25 mouse cellular contexts compared by ENCODE assay signal in the genomic region with DNA sequence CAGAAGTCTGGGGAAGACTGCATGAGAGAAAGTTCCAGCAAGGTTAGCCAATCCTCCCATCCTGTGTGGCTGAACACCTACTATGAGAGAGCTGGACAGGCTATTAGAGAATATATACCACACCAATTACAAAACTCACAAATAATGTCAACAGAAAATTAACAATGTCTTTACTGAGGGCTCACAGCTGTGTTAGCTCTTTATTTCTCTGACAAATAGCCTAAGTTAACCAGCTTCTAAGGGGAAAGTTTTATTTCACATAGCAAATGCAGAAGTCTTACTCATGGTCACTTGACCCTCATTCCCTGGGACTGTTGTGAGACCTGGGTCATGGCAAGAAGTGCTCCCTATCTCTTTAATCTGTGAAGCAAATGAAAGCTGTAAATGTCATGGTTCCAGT.
DNase-seq lines count a peak whose midpoint lies in the region; ATAC-seq and TF ChIP-seq lines count a peak whose summit lies in the region.
"Had no signal": no experiment of that assay in that cellular context is flagged by ENCODE, and none has a peak within 500 bp of the region (broad histone marks: within the 10 kb centered on the region; RNA-seq: fewer than 3 reads in every experiment).

No protein-coding gene starts in this region.

- DNase-seq in adrenal gland, adult 2 months, result peak; percentile 4
- no peak for DNase-seq in adrenal gland, adult 18-20 months (ENCODE audit: low spot score in 2 of 2)
- peak; percentile 66 for DNase-seq in kidney, postnatal 0 days (ENCODE audit: low spot score)
- DNase-seq in kidney, postnatal 14 days, result no peak
- DNase-seq in lung, postnatal 36 days, result no peak
- DNase-seq: adrenal gland, adult 8-10 months; adrenal gland, postnatal 14 days; adrenal gland, postnatal 36 days; B cell, adult 2 months; cerebellum, adult 11-12 months; cerebellum, adult 2 months; cerebellum, adult 9-10 months; cerebellum, postnatal 10 days; cerebellum, postnatal 25 days; forebrain, postnatal 0 days had no signal

- no peak for ATAC-seq in kidney, postnatal 0 days (replicated peaks; ENCODE audit: low FRiP score, low read depth)
- ATAC-seq in lung, embryonic 16.5 days (ENCODE audit: low read depth), result peak; percentile 62
- ATAC-seq: activated CD4-positive, CD25-positive, alpha-beta regulatory T cell, adult 4 months; CD4-positive, CD25-positive, alpha-beta regulatory T cell, adult 4 months; forebrain, embryonic 13.5 days; forebrain, embryonic 15.5 days; forebrain, postnatal 0 days; Patski had no signal

- no peak overlapping the region for H3K4me2 ChIP-seq in kidney, postnatal 0 days (ENCODE audit: low read length)
- no peak overlapping the region for H3K4me2 ChIP-seq in lung, embryonic 16.5 days (ENCODE audit: low read depth, low read length)
- H3K4me2 ChIP-seq: embryonic facial prominence, embryonic 12.5 days; forebrain, embryonic 13.5 days; forebrain, embryonic 15.5 days had no signal

- no peaks in the 10 kb centered on the region for H3K9me3 ChIP-seq in kidney, postnatal 0 days (replicated peaks; ENCODE audit: low read length)
- H3K9me3 ChIP-seq in lung, embryonic 16.5 days (ENCODE audit: control insufficient read depth, low read length), result no peaks in the 10 kb centered on the region
- H3K9me3 ChIP-seq: embryonic facial prominence, embryonic 10.5 days; embryonic facial prominence, embryonic 12.5 days; forebrain, embryonic 13.5 days; forebrain, embryonic 15.5 days had no signal

- no peak overlapping the region for H3K27ac ChIP-seq in kidney, postnatal 0 days
- H3K27ac ChIP-seq in lung, embryonic 16.5 days (ENCODE audit: low read length), result no peak overlapping the region
- H3K27ac ChIP-seq: embryonic facial prominence, embryonic 10.5 days; embryonic facial prominence, embryonic 12.5 days; forebrain, embryonic 13.5 days; forebrain, embryonic 15.5 days had no signal

- no peaks in the 10 kb centered on the region for H3K4me1 ChIP-seq in kidney, postnatal 0 days (replicated peaks; ENCODE audit: insufficient read depth, low read length)
- no peaks in the 10 kb centered on the region for H3K4me1 ChIP-seq in lung, embryonic 16.5 days (replicated peaks; ENCODE audit: control insufficient read depth, insufficient read depth, low read length)
- H3K4me1 ChIP-seq: embryonic facial prominence, embryonic 10.5 days; embryonic facial prominence, embryonic 12.5 days; forebrain, embryonic 13.5 days; forebrain, embryonic 15.5 days had no signal

- no peaks in the 10 kb centered on the region for H3K36me3 ChIP-seq in kidney, postnatal 0 days (ENCODE audit: insufficient read depth, low read length)
- H3K36me3 ChIP-seq in lung, embryonic 16.5 days (ENCODE audit: control insufficient read depth, insufficient read depth, low read length), result no peaks in the 10 kb centered on the region
- H3K36me3 ChIP-seq: embryonic facial prominence, embryonic 10.5 days; embryonic facial prominence, embryonic 12.5 days; forebrain, embryonic 15.5 days; G1E had no signal

- H3K9ac ChIP-seq in kidney, postnatal 0 days (ENCODE audit: low read depth, low read length), result no peak overlapping the region
- no peak overlapping the region for H3K9ac ChIP-seq in lung, embryonic 16.5 days (ENCODE audit: low read length)
- H3K9ac ChIP-seq: embryonic facial prominence, embryonic 12.5 days; forebrain, embryonic 13.5 days; forebrain, embryonic 15.5 days; forebrain, postnatal 0 days had no signal

- H3K4me3 ChIP-seq in kidney, postnatal 0 days (replicated peaks; ENCODE audit: low read depth, low read length), result no peak overlapping the region
- H3K4me3 ChIP-seq in lung, embryonic 16.5 days (ENCODE audit: low read length), result no peak overlapping the region
- H3K4me3 ChIP-seq: embryonic facial prominence, embryonic 10.5 days; embryonic facial prominence, embryonic 12.5 days; forebrain, embryonic 13.5 days; forebrain, embryonic 15.5 days had no signal

- H3K27me3 ChIP-seq in kidney, postnatal 0 days (ENCODE audit: insufficient read depth, low read length), result no peaks in the 10 kb centered on the region
- H3K27me3 ChIP-seq in lung, embryonic 16.5 days (ENCODE audit: control insufficient read depth, insufficient read depth, low read depth, low read length), result no peaks in the 10 kb centered on the region
- H3K27me3 ChIP-seq: CH12.LX; embryonic facial prominence, embryonic 12.5 days; forebrain, embryonic 13.5 days; forebrain, embryonic 15.5 days; Patski had no signal

- TF ChIP-seq CTCF in kidney, postnatal 0 days (IDR thresholded peaks at IDR 0.05; ENCODE audit: low read depth), result no peak

Comparison
In these comparisons a context has a peak if more than half of its experiments do, and no peak if none do; other contexts are left out.
1. DNase-seq: peak in adrenal gland, adult 2 months (single experiment) and kidney, postnatal 0 days (single experiment); none in adrenal gland, adult 18-20 months (0 of 2), kidney, postnatal 14 days (single experiment) and lung, postnatal 36 days (single experiment).